Mouse (Mus musculus) limb, embryonic 14.5 days (tissue): ENCODE results near the gene Galnt4. TPM values are rescaled to one million over a fixed set of nuclear protein-coding genes. Genes with fewer than 3 reads are reported as not detected.
A peak's percentile ranks its signal among the peaks of the same experiment; 100 is the strongest.

Experiments used
- ATAC-seq: fragments of 200-750 bp; cut with Nextera tagmentation; 2 replicates; pipeline ENCODE4 v1.8.0; 2017; ENCODE audit warnings: low read depth, moderate number of reproducible peaks, moderate TSS enrichment; ENCODE audit not compliant: low FRiP score
- DNase-seq: peaks from one replicate; pipeline ENCODE4 v3.0.0-alpha.2; 2015; ENCODE audit warnings: low spot score
- H3K27ac ChIP-seq: fragments of 300-500 bp; sonication (generic); replicated peaks from 2 replicates; pipeline ENCODE4 v1.5.1; 2014; ENCODE audit warnings: low read depth, mild to moderate bottlenecking, low read length, moderate library complexity, mixed read lengths
- H3K27me3 ChIP-seq: fragments of 300-500 bp; sonication (generic); 2 replicates; pipeline ENCODE4 v1.6.1; 2014; ENCODE audit warnings: low read length, mixed read lengths; ENCODE audit not compliant: control insufficient read depth, insufficient read depth
- H3K36me3 ChIP-seq: fragments of 300-500 bp; sonication (generic); 2 replicates; pipeline ENCODE4 v1.6.1; 2014; ENCODE audit warnings: mild to moderate bottlenecking, low read length, moderate library complexity, mixed read lengths; ENCODE audit not compliant: control insufficient read depth, insufficient read depth
- H3K4me1 ChIP-seq: fragments of 300-500 bp; sonication (generic); 2 replicates; pipeline ENCODE4 v1.6.1; 2014; ENCODE audit warnings: antibody characterized with exemption, low read length, mixed read lengths; ENCODE audit not compliant: control insufficient read depth, insufficient read depth
- H3K4me2 ChIP-seq: fragments of 300-500 bp; sonication (generic); replicated peaks from 2 replicates; pipeline ENCODE4 v1.6.1; 2014; ENCODE audit warnings: low read depth, mild to moderate bottlenecking, low read length, moderate library complexity; ENCODE audit not compliant: severe bottlenecking
- H3K4me3 ChIP-seq: fragments of 300-500 bp; sonication (generic); replicated peaks from 2 replicates; pipeline ENCODE4 v1.5.1; 2014; ENCODE audit warnings: low read length
- H3K9ac ChIP-seq: fragments of 300-500 bp; sonication (generic); 2 replicates; pipeline ENCODE4 v1.6.1; 2014; ENCODE audit warnings: mild to moderate bottlenecking, low read depth, low read length, moderate library complexity; ENCODE audit not compliant: severe bottlenecking
- H3K9me3 ChIP-seq: fragments of 300-500 bp; sonication (generic); 2 replicates; pipeline ENCODE4 v1.6.1; 2016; ENCODE audit warnings: low read length; ENCODE audit not compliant: control insufficient read depth
- POLR2A ChIP-seq: fragments of 200-500 bp; IDR thresholded peaks from 2 replicates; pipeline ENCODE4 v1.8.0; 2012; ENCODE audit warnings: inconsistent platforms, mild to moderate bottlenecking, moderate library complexity, borderline replicate concordance; ENCODE audit not compliant: insufficient read depth, insufficient read length; ENCODE audit errors: extremely low read depth
- WGBS: fragments of 180-500 bp; shearing (Covaris S2); extraction: QIAGEN DNeasy Blood & Tissue Kit; methylation state at CpG from one replicate; pipeline ENCODE4 v1.1.7; 2014; 5-methylcytosine and 5-hydroxymethylcytosine counted together
- polyA plus RNA-seq, 2 experiments: library from polyadenylated mRNA; depleted of rRNA in 1 of 2; stranded (reverse) in 1 of 2; unstranded in 1 of 2; fragments of >200 nt; fragmentation: Nextera tagmentation in 1 of 2; extraction: Ambion mirVana in 1 of 2; gene quantifications; 2 replicates each; pipeline versions ENCODE4 v1.2.1 to v1.2.3; 2012 to 2014

Gene Galnt4
- polyA plus RNA-seq, 2 experiments: 4.3 to 13.0 TPM

DNA sequence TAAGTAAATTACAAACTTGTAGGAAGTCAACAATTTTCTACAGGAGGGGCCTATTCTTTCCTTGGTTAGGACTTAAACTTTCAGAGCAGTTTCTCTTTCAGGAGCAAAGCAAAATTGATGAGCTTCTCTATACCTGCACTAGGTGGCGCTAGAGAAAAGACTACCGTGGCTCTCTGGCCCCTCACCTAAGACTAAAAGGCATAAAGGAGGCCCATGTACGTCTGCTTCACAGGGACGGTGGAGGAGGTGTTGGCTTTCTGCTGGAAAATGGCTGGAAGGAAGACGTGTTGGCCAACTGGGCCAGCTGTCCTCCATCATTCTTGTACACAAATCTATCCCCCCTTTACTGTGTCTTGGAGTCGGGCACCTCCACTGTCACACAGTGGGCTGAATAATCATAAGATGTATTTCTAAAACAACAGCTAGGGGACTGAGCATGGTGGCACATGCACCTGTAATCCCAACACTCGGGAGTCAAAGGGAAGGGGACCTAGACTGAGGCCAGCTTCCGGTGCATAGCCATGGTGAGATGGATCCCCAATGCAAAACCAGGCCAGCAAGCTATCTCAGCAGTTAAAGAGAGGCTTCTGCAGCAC, 54.1 kb downstream of the Galnt4 start:
- TF ChIP-seq POLR2A: no peak
- DNase-seq (peak; percentile 55), ATAC-seq (no peak)
- no peaks in the 10 kb centered on the region for H3K4me1 ChIP-seq
- no peak overlapping the region for H3K9ac ChIP-seq
- peaks cover under 1% of the 10 kb centered on the region; the same call in 1 of the 2 replicates for H3K36me3 ChIP-seq
- no peaks in the 10 kb centered on the region for H3K9me3 ChIP-seq
- no peaks in the 10 kb centered on the region for H3K27me3 ChIP-seq
- no peak overlapping the region for H3K27ac ChIP-seq
- WGBS: 39% methylated on average over 8 of the region's 8 CpGs
- H3K4me2 ChIP-seq: no peak overlapping the region
- H3K4me3 ChIP-seq: no peak overlapping the region

Other genes starting within 250 kb of the Galnt4 start
- gene Atp2b1, start 193.8 kb upstream of the Galnt4 start, polyA plus RNA-seq (2012; rRNA removed): 38.1 and 40.9 TPM in 2 replicates
- 131 and 138 TPM in 2 replicates for gene Atp2b1, start 193.8 kb upstream of the Galnt4 start, polyA plus RNA-seq (2014; fragmentation: Nextera tagmentation; extraction: Ambion mirVana)
- 23.1 and 25.3 TPM in 2 replicates for gene Poc1b, start 1.1 kb upstream of the Galnt4 start, polyA plus RNA-seq (2012; rRNA removed)
- gene Poc1b, start 1.1 kb upstream of the Galnt4 start, polyA plus RNA-seq (2014; fragmentation: Nextera tagmentation; extraction: Ambion mirVana): 23.4 and 27.9 TPM in 2 replicates
- gene Phxr2, start 18.2 kb downstream of the Galnt4 start, polyA plus RNA-seq (2012; rRNA removed): not detected in 2 replicates
- gene Phxr2, start 18.2 kb downstream of the Galnt4 start, polyA plus RNA-seq (2014; fragmentation: Nextera tagmentation; extraction: Ambion mirVana): not detected in 2 replicates
- gene Dusp6, start 155.1 kb downstream of the Galnt4 start, polyA plus RNA-seq (2012; rRNA removed): 60.2 and 78.3 TPM in 2 replicates
- gene Dusp6, start 155.1 kb downstream of the Galnt4 start, polyA plus RNA-seq (2014; fragmentation: Nextera tagmentation; extraction: Ambion mirVana): 64.7 and 67.7 TPM in 2 replicates